Mouse (Mus musculus) CH12.LX (cell line): ENCODE data around the gene Nfe2l1.

ENCODE experiments used
- CTCF ChIP-seq, 2 experiments: IDR thresholded peaks in 1 of 2; conservative IDR thresholded peaks in 1 of 2; 2 replicates each; pipeline ENCODE4 v1.5.1; 2011 to 2012; ENCODE audit warnings: low read depth in 2 of 2, low read length in 2 of 2, improper control_type of control experiment in 1 of 2, inconsistent platforms in 1 of 2, mild to moderate bottlenecking in 1 of 2, moderate library complexity in 1 of 2
- ELF1 ChIP-seq: IDR thresholded peaks from 2 replicates; pipeline ENCODE4 v1.6.1; 2014; ENCODE audit warnings: low read depth, mild to moderate bottlenecking, inconsistent platforms, low read length, improper control_type of control experiment
- ETS1 ChIP-seq: conservative IDR thresholded peaks from 2 replicates; pipeline ENCODE4 v1.6.1; 2012; ENCODE audit warnings: low read depth, mild to moderate bottlenecking, inconsistent platforms, low read length, improper control_type of control experiment, moderate library complexity
- MEF2A ChIP-seq: IDR thresholded peaks from 2 replicates; pipeline ENCODE4 v1.6.1; 2014; ENCODE audit warnings: low read depth, mild to moderate bottlenecking, inconsistent platforms, low read length, improper control_type of control experiment, borderline replicate concordance
- USF1 ChIP-seq: IDR thresholded peaks from 2 replicates; pipeline ENCODE4 v1.6.1; 2014; ENCODE audit warnings: low read depth, mild to moderate bottlenecking, inconsistent platforms, low read length, improper control_type of control experiment
- ZMIZ1 ChIP-seq: IDR thresholded peaks from 2 replicates; pipeline ENCODE4 v1.6.1; 2012; ENCODE audit warnings: low read depth, mild to moderate bottlenecking, inconsistent platforms, low read length, improper control_type of control experiment

DNA sequence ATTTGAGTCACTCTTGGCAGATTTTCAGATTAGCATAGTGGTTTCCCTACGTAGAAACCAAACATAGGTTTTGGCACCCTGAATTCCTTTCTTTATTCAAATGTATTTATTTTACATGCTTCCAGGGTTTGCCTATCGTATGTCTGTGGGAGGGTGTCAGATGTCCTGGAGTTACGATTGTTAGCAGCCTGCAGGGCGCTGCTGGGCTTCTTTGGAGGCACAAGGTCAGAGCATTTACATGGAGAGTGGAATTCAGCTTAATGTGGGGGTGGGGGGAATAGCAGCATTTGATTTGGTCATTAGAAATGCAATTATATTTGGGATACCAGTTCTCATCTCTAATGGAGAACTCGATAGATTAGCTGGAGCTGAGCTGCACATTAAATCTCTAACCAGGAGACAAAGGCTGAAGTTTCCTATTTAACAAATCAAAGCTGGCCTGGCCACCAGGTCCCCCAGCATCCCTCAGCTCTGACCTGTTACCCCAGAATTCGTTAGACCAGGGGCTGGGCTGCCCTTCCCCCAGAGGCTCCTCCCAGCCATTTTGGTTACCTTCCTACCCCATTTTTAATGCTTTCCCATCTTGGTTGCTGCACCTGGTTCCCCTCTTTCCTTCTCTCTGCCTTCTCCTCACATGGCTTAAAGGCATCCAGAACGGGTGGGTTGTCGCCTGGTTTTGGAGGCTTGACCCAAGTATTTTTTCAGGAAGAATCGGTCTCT is 42.9 kb downstream of the Nfe2l1 start:
- no peak for TF ChIP-seq MEF2A
- no peak for TF ChIP-seq CTCF (conservative IDR thresholded peaks at IDR 0.05 in 1 of 2, IDR thresholded peaks at IDR 0.05 in 1 of 2; ENCODE audit: low read depth in 2 of 2, low read length in 2 of 2)
- TF ChIP-seq ELF1, result no peak
- no peak for TF ChIP-seq USF1
- no peak for TF ChIP-seq ZMIZ1
- no peak for TF ChIP-seq ETS1
